Comparison of ENCODE assay signal across 8 mouse cellular contexts in the genomic region with DNA sequence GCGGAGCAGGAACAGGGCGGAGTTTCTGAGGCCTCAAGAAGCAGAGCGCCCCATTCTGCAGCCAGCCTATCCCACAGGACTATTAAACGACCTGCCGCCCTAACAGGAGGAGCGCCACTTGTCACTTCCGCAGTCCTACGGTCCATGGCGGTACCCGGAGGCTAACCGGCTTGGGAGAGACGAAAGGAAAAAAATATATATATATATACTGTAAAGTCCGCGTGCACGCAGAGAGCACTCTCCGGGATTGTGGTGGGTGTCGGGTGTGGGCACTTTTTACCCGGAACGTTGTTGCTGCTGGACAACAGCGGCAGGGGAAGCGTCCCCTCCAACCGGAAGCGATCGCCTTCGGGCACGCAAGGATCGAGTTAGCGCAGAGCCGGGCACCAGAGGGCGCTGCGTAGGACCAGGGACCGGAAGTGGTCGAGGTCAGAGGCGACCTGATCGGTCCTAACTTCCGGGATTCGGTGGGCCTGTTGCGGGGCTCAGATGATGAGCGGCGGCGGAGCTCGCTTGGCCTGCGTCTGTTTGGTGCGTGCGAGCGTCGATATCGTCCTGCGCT. TPM values are rescaled to one million over a fixed set of nuclear protein-coding genes. Genes with fewer than 3 reads are reported as not detected.
A peak's percentile ranks its signal among the peaks of the same experiment; 100 is the strongest.
DNase-seq lines count a peak whose midpoint lies in the region; ATAC-seq and TF ChIP-seq lines count a peak whose summit lies in the region.

A gene (plus strand): TSS at position 68 of the 562 bp plus-strand sequence.

- H3K27ac ChIP-seq in CH12.LX (ENCODE audit: insufficient read depth, low read depth), result peak within 1 kb of the TSS; percentile 48
- peak within 1 kb of the TSS; percentile 79 for H3K27ac ChIP-seq in forebrain, embryonic 11.5 days (ENCODE audit: low read depth, low read length)
- peak within 1 kb of the TSS; percentile 94 for H3K27ac ChIP-seq in heart, embryonic 16.5 days (ENCODE audit: low read length)
- H3K27ac ChIP-seq in liver, embryonic 15.5 days (replicated peaks), result peak within 1 kb of the TSS; percentile 93
- peak within 1 kb of the TSS; percentile 53; the same call in 1 of the 2 replicates for H3K27ac ChIP-seq in neural tube, embryonic 12.5 days

- TF ChIP-seq POLR2A in CH12.LX (IDR thresholded peaks at IDR 0.05; ENCODE audit: low read depth, low read length), result peak; percentile 90

- H3K27me3 ChIP-seq in CH12.LX (replicated peaks), result no peaks in the 10 kb centered on the region
- no peaks in the 10 kb centered on the region for H3K27me3 ChIP-seq in forebrain, embryonic 11.5 days (ENCODE audit: control insufficient read depth, insufficient read depth, low read length)
- H3K27me3 ChIP-seq in heart, embryonic 16.5 days (ENCODE audit: control insufficient read depth, insufficient read depth, low read length), result no peaks in the 10 kb centered on the region
- no peaks in the 10 kb centered on the region for H3K27me3 ChIP-seq in liver, embryonic 15.5 days
- no peaks in the 10 kb centered on the region for H3K27me3 ChIP-seq in neural tube, embryonic 12.5 days (replicated peaks)

- peak; percentile 94 for ATAC-seq in forebrain, embryonic 11.5 days (replicated peaks; ENCODE audit: low FRiP score)
- peak; percentile 92 for ATAC-seq in heart, embryonic 16.5 days (replicated peaks; ENCODE audit: extremely low read depth, insufficient read depth, low FRiP score)
- ATAC-seq in liver, embryonic 15.5 days (ENCODE audit: insufficient read depth), result peak; percentile 97
- peak; percentile 94 for ATAC-seq in neural tube, embryonic 12.5 days (ENCODE audit: low FRiP score, low read depth)

- H3K4me2 ChIP-seq in CH12.LX (ENCODE audit: insufficient read depth, low read depth, poor library complexity, severe bottlenecking), result peak within 1 kb of the TSS; percentile 52
- peak within 1 kb of the TSS; percentile 97 for H3K4me2 ChIP-seq in forebrain, embryonic 11.5 days (ENCODE audit: low read depth, low read length, severe bottlenecking)
- peak within 1 kb of the TSS; percentile 90 for H3K4me2 ChIP-seq in heart, embryonic 16.5 days (ENCODE audit: low read depth, low read length)
- peak within 1 kb of the TSS; percentile 90 for H3K4me2 ChIP-seq in liver, embryonic 15.5 days
- H3K4me2 ChIP-seq in neural tube, embryonic 12.5 days (replicated peaks), result peak within 1 kb of the TSS; percentile 83

- dilution Hi-C loops in CH12.LX (cut with MboI; ENCODE audit: extremely low pct_ligation_motif_present, extremely low pct_unique_long_range_greater_than_20kb, low sequenced_read_pairs), result no loop called here

- H3K4me1 ChIP-seq in CH12.LX (ENCODE audit: control insufficient read depth in 1 of 2, insufficient read depth in 2 of 2), result peaks cover 7 to 29% of the 10 kb centered on the region in 2 experiments
- peaks cover 12% of the 10 kb centered on the region for H3K4me1 ChIP-seq in forebrain, embryonic 11.5 days (replicated peaks; ENCODE audit: control insufficient read depth, insufficient read depth, low read length)
- peaks cover 15% of the 10 kb centered on the region for H3K4me1 ChIP-seq in heart, embryonic 16.5 days (ENCODE audit: control insufficient read depth, insufficient read depth, low read length)
- H3K4me1 ChIP-seq in liver, embryonic 15.5 days (replicated peaks), result peaks cover 33% of the 10 kb centered on the region
- peaks cover 19% of the 10 kb centered on the region for H3K4me1 ChIP-seq in neural tube, embryonic 12.5 days

- TF ChIP-seq RAD21 in CH12.LX (IDR thresholded peaks at IDR 0.05; ENCODE audit: low read depth, low read length), result peak; percentile 2

- no peak; the same call in 1 of the 2 replicates for TF ChIP-seq EP300 in CH12.LX (IDR thresholded peaks at IDR 0.05; ENCODE audit: low read length)

- TF ChIP-seq CTCF in CH12.LX (conservative IDR thresholded peaks at IDR 0.05 in 1 of 2, IDR thresholded peaks at IDR 0.05 in 1 of 2; ENCODE audit: low read depth in 2 of 2, low read length in 2 of 2), result peak in 1 of 2 experiments; percentile 94; a peak in 3 of 4 replicates

- peak within 1 kb of the TSS; percentile 83 for H3K9ac ChIP-seq in CH12.LX (ENCODE audit: insufficient read depth, low read depth)
- peak within 1 kb of the TSS; percentile 88 for H3K9ac ChIP-seq in forebrain, embryonic 11.5 days (ENCODE audit: low read length)
- peak within 1 kb of the TSS; percentile 85 for H3K9ac ChIP-seq in heart, embryonic 16.5 days (ENCODE audit: low read length)
- peak within 1 kb of the TSS; percentile 89 for H3K9ac ChIP-seq in liver, embryonic 15.5 days
- peak within 1 kb of the TSS; percentile 83 for H3K9ac ChIP-seq in neural tube, embryonic 12.5 days

- H3K36me3 ChIP-seq in CH12.LX (replicated peaks in 1 of 2; ENCODE audit: control insufficient read depth in 1 of 2, insufficient read depth in 1 of 2, low read length in 1 of 2), result peaks cover 9 to 56% of the 10 kb centered on the region in 2 experiments
- H3K36me3 ChIP-seq in forebrain, embryonic 11.5 days (ENCODE audit: control insufficient read depth, insufficient read depth, low read length), result peaks cover 4% of the 10 kb centered on the region; the same call in 1 of the 2 replicates
- peaks cover 13% of the 10 kb centered on the region for H3K36me3 ChIP-seq in heart, embryonic 16.5 days (ENCODE audit: control insufficient read depth, insufficient read depth)
- H3K36me3 ChIP-seq in liver, embryonic 15.5 days (replicated peaks), result peaks cover 34% of the 10 kb centered on the region
- peaks cover 28% of the 10 kb centered on the region for H3K36me3 ChIP-seq in neural tube, embryonic 12.5 days

- H3K4me3 ChIP-seq in CH12.LX (replicated peaks in 1 of 3; ENCODE audit: low read depth in 2 of 3, low read length in 2 of 3, poor library complexity in 1 of 3), result peak within 1 kb of the TSS; percentile 80 to 90 (median 88)
- H3K4me3 ChIP-seq in forebrain, embryonic 11.5 days (ENCODE audit: low read depth, low read length), result peak within 1 kb of the TSS; percentile 87
- H3K4me3 ChIP-seq in heart, embryonic 16.5 days (ENCODE audit: low read length), result peak within 1 kb of the TSS; percentile 66
- peak within 1 kb of the TSS; percentile 93 for H3K4me3 ChIP-seq in liver, embryonic 15.5 days (replicated peaks)
- H3K4me3 ChIP-seq in neural tube, embryonic 12.5 days, result peak within 1 kb of the TSS; percentile 72

- no peaks in the 10 kb centered on the region for H3K9me3 ChIP-seq in CH12.LX (replicated peaks; ENCODE audit: low read length)
- no peaks in the 10 kb centered on the region for H3K9me3 ChIP-seq in forebrain, embryonic 11.5 days (ENCODE audit: control insufficient read depth, low read length)
- no peaks in the 10 kb centered on the region for H3K9me3 ChIP-seq in heart, embryonic 16.5 days (replicated peaks; ENCODE audit: control insufficient read depth, low read length)
- no peaks in the 10 kb centered on the region for H3K9me3 ChIP-seq in liver, embryonic 15.5 days (replicated peaks)
- H3K9me3 ChIP-seq in neural tube, embryonic 12.5 days, result no peaks in the 10 kb centered on the region

- in situ Hi-C loops in CH12.LX (cut with MboI; ENCODE audit: low pct_ligation_motif_present, low pct_unique_long_range_greater_than_20kb, low sequenced_read_pairs), result loop anchor here (10.0 kb wide), 1 partner anchor 114 kb away; a partner anchor contains a TSS

- peak; percentile 96 for DNase-seq in CH12.LX (ENCODE audit: extremely low read depth)
- DNase-seq in c-Kit-positive CD71-positive TER-119-negative erythroid progenitor cells, embryonic 14.5 days (ENCODE audit: low read depth), result peak; percentile 95
- DNase-seq in forebrain, embryonic 11.5 days (ENCODE audit: low spot score), result peak; percentile 98
- DNase-seq in kidney, postnatal 36 days, result peak; percentile 96 to 97
- DNase-seq in telencephalon, adult 2 months (ENCODE audit: low read depth, low spot score), result peak; percentile 97

- peaks cover 20% of the 10 kb centered on the region for H3K79me2 ChIP-seq in CH12.LX (replicated peaks; ENCODE audit: control insufficient read depth, extremely low read depth, insufficient read depth, poor library complexity, severe bottlenecking)

- under 1% methylated on average over 49 of the region's 49 CpGs for WGBS in forebrain, embryonic 11.5 days
- under 1% methylated on average over 49 of the region's 49 CpGs for WGBS in heart, embryonic 16.5 days
- WGBS in liver, embryonic 15.5 days (ENCODE audit: insufficient replicate concordance), result under 1% methylated on average over 49 of the region's 49 CpGs
- under 1% methylated on average over 49 of the region's 49 CpGs for WGBS in neural tube, embryonic 12.5 days

TF ChIP-seq in CH12.LX, 34 proteins besides CTCF, POLR2A, EP300 and RAD21 (continues in another document):
- TF ChIP-seq TBP (conservative IDR thresholded peaks at IDR 0.05; ENCODE audit: low read depth, low read length) (peak; percentile 55; the same call in 1 of the 2 replicates), JUND (conservative IDR thresholded peaks at IDR 0.05; ENCODE audit: low read depth, low read length) (no peak), SMC3 (IDR thresholded peaks at IDR 0.05; ENCODE audit: low read depth, low read length) (peak; percentile 66), ZNF384 (IDR thresholded peaks at IDR 0.05; ENCODE audit: low read depth, low read length) (peak; percentile 51; the same call in 1 of the 2 replicates), ZC3H11A (IDR thresholded peaks at IDR 0.05; ENCODE audit: low read depth, low read length) (no peak), BHLHE40 (IDR thresholded peaks at IDR 0.05; ENCODE audit: low read depth, low read length) (peak; percentile 67; the same call in 1 of the 2 replicates), MAX (IDR thresholded peaks at IDR 0.05; ENCODE audit: low read length) (peak; percentile 82), USF2 (conservative IDR thresholded peaks at IDR 0.05; ENCODE audit: low read depth, low read length) (no peak), USF1 (IDR thresholded peaks at IDR 0.05; ENCODE audit: low read depth, low read length) (no peak; the same call in 1 of the 2 replicates), MEF2A (IDR thresholded peaks at IDR 0.05; ENCODE audit: borderline replicate concordance, low read depth, low read length) (peak; percentile 86), CHD2 (IDR thresholded peaks at IDR 0.05; ENCODE audit: low read length) (peak; percentile 81), POLR2AphosphoS2 (IDR thresholded peaks at IDR 0.05; ENCODE audit: low read depth, low read length) (peak; percentile 90), IRF4 (IDR thresholded peaks at IDR 0.05; ENCODE audit: low read depth, low read length) (peak; percentile 89), CHD1 (IDR thresholded peaks at IDR 0.05; ENCODE audit: low read depth, low read length) (no peak; the same call in 1 of the 2 replicates), JUN (IDR thresholded peaks at IDR 0.05; ENCODE audit: insufficient read depth, low read depth, low read length) (no peak)

RNA-seq across cellular contexts. Expression of the gene that starts here (rescaled TPM):
- total RNA-seq in CH12.LX (2012; rRNA removed), result 142 and 149 TPM in 2 replicates
- 162 and 182 TPM in 2 replicates for total RNA-seq in CH12.LX (2014; rRNA removed)
- 138 and 141 TPM in 2 replicates for polyA plus RNA-seq in CH12.LX (2012; ENCODE audit: insufficient read length, low read depth)
- 132 and 141 TPM in 2 replicates for polyA plus RNA-seq in forebrain, embryonic 11.5 days (2014; fragmentation: Nextera tagmentation; extraction: Ambion mirVana)
- polyA plus RNA-seq in heart, embryonic 16.5 days (2015; fragmentation: Nextera tagmentation; extraction: Ambion mirVana), result 124 and 132 TPM in 2 replicates
- 94.0 and 108 TPM in 2 replicates for polyA plus RNA-seq in liver, embryonic 15.5 days (2015; fragmentation: Nextera tagmentation; extraction: Ambion mirVana)
- polyA plus RNA-seq in neural tube, embryonic 12.5 days (2016; fragmentation: Nextera tagmentation; extraction: Ambion mirVana), result 142 and 144 TPM in 2 replicates

Comparison
In these comparisons a context has a peak if more than half of its experiments do, and no peak if none do; other contexts are left out.
1. Peak in every context shown above with its lines: DNase-seq, ATAC-seq, H3K4me3 ChIP-seq and H3K27ac ChIP-seq.